Mouse (Mus musculus) ZHBTc4 (cell line): ENCODE data around the gene Tbc1d9.
"Not testable (repeated sequence)": the region's sequence is repeated elsewhere in the genome, so short reads cannot be mapped to it uniquely, and the experiment has no call there.

Experiments
- DNase-seq: peaks from one replicate; pipeline ENCODE4 v3.0.0-alpha.2; 2011; ENCODE audit warnings: low read depth, low spot score

The Tbc1d9 gene

GRCm38 (mm10) chr8:83224754-83225416 is 59.7 kb downstream of the Tbc1d9 start:
- no peak for DNase-seq

DNA sequence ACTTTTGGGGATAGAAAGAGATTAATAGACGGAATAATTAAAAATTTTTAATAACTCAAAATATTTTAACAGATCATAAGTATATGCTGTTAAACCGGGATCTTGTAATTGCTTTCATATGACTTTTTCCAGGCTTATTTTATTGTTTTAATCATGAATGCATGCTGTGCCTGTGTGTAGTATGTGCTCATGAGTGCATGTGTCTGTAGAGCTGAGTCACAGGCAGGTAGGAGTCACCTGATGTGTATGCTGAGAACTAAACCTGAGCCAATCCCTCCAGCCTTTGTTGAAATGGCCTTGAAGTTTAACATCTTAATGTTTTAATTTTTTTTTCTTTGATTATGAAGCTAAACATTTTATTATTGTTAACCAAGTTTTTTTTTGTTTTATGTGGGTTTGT is 60.4 kb downstream of the Tbc1d9 start:
- DNase-seq = no peak

DNA sequence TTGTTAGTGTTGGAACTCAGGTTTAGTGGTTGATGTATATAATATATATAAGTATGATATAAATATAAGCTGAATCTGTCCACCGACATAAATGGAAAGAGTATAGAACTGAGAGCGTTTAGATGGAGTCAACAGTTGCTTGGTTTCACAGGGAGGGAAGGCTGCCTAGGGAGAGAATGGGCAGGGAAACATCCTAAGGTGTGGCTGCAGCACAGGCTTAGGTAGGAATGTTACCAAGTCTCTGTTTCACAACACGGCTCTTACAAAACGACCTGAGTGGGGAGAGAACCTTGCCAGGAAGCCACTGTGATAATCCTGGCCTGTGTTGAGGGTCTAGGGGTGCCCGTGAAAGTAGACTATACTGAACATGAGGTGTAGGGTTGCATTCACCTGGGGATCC is 62.2 kb downstream of the Tbc1d9 start:
- DNase-seq = no peak

- no peak for DNase-seq
Measured at GRCm38 (mm10) chr8:83233099-83233498, 67.9 kb downstream of the Tbc1d9 start.

DNA sequence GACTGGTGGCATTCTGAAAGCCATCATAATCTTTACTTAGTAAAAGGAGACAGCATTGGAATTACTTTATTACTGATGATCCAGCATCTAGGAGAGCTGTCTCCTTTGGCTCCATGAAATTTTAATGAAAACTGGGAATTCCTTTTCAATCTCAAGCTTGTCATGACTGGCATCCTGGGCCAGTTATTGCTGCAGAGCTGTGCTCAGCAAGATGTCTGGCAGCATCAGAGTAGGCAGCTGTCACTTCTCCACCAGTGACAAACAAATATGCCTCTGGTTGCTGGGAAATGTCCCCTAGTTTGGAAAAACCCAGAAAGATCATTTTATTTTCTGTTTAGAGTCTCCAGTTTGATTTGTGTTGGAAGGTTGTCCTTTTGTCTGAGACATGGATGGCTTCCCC is 74.2 kb downstream of the Tbc1d9 start:
- DNase-seq = no peak

- no peak for DNase-seq
Measured at GRCm38 (mm10) chr8:83244151-83244550, 79.0 kb downstream of the Tbc1d9 start.

GRCm38 (mm10) chr8:83250858-83251257 is 85.7 kb downstream of the Tbc1d9 start:
- no peak for DNase-seq

GRCm38 (mm10) chr8:83251362-83252246 is 86.5 kb downstream of the Tbc1d9 start:
- no peak for DNase-seq

DNA sequence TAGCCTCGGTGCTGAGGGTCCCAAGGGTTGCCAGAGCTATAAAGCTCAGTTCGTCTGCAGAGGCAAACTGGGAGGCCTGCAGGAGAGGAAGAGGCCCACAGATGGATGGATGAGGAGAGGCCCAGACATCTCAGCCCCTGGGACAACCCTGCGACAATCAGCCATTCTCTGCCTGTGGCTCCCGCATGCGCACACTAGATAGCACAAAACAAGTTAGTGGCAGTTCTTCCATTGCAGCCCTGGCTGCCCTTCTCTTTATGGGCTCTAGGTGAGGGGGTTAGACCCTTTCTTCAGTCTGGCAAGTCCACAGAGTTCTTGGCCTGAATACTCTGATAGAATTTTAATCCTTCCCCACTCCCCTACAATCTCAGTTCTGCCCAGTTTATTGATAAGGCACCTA is 87.6 kb downstream of the Tbc1d9 start:
- DNase-seq = no peak

DNA sequence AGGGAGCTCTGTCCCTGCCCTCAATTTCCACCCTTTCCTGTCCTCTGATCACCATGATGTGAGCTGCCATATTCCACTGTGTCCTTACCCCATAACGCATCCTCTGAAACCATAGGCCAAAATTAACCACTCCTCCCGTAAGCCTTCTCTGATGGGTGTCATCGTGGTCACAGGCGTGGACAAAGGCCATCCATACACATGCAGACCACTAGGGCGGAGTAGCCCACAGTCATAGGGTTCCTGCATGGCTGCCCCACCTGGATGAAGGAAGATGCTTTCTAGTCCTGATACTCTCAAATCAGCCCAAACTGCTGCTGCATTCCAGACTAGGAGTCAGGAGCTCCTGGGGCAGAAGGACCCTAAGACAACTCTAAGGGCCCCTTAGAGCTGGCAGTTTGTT is 92.5 kb downstream of the Tbc1d9 start:
- DNase-seq = peak; percentile 77

- peak; percentile 88 for DNase-seq
Measured at GRCm38 (mm10) chr8:83260418-83261215, 95.5 kb downstream of the Tbc1d9 start.

DNA sequence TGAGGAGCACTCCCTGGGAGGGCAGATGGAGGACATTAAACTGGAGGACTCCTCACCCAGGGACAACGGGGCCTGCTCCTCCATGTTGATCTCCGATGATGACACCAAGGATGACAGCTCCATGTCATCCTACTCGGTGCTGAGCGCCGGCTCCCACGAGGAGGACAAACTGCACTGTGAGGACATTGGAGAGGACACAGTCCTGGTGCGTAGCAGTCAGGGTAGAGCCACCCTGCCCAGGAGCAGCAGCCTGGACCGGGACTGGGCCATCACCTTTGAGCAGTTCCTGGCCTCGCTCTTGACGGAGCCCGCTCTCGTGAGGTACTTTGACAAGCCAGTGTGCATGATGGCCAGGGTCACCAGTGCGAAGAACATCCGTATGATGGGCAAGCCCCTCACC is 106.0 kb downstream of the Tbc1d9 start:
- no peak for DNase-seq

GRCm38 (mm10) chr8:83272464-83272863 is 107.3 kb downstream of the Tbc1d9 start:
- peak; percentile 12 for DNase-seq

GRCm38 (mm10) chr8:83274470-83274869 is 109.3 kb downstream of the Tbc1d9 start:
- DNase-seq = no peak

GRCm38 (mm10) chr8:83278431-83278830 is 113.3 kb downstream of the Tbc1d9 start:
- DNase-seq = no peak

DNA sequence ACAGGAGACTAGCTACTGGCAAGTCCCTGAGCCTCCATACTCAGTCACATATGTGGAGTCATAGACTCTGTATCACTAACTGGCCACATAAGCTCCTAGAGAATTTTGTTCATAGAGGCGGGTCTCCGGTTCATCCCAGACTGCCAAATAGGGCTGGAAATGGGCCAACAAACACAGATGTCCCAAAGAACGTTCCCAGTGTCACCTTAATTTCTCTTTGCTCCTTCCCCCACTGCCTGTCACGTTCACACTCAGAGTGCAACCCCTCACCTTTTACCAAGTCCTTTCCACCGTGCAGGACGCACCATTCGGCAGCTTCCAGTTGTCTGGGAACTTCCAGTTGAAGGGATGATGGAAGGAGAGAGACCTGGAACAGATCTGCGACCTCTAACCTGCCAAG is 120.2 kb downstream of the Tbc1d9 start:
- no peak for DNase-seq

- peak; percentile 39 for DNase-seq
Measured at GRCm38 (mm10) chr8:83290176-83290575, 125.0 kb downstream of the Tbc1d9 start, which contains the start of gene Ucp1. Ucp1 (plus strand) TSS chr8:83290352.

DNA sequence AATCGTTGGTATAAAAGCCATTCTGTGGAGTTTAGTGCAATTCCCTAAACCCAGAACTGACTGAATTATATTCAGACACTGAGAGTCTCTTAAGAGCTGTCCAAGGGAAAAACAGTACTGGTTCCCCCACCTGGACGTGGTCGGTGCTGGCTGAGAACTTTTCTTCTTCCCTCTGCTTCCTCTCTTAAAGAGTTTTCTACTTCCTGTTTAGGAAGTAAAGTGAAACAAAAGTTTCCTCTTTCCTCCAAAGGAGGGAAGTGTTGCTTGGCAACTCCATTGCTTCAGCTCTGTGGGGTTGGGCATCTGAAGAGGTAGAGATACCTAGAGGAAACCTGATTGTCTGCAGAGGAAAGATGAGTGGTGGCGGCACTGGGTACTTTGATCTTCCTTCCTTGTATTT is 132.2 kb downstream of the Tbc1d9 start:
- DNase-seq = no peak

DNA sequence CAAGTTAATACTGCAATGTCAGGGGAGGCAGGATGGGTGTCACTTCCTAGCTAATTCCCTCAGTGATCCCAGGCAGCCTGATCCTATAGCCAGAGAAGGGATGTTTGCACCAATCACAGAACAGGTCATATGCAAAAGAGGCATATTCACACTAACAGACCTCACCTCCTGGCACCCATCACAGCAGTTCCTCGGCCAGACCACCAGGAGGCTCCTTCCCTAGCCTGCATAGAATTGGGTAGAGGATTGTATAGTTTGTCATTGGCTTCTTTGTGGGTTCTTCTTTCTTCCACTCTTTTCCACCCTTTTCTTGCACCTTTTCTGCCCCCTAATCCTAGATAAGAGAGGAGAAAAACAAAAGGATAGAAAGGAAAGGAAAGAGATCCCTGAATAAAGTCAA is 135.0 kb downstream of the Tbc1d9 start:
- DNase-seq = peak; percentile 69

- peak; percentile 47 for DNase-seq
Measured at GRCm38 (mm10) chr8:83304946-83305345, 139.8 kb downstream of the Tbc1d9 start.

DNA sequence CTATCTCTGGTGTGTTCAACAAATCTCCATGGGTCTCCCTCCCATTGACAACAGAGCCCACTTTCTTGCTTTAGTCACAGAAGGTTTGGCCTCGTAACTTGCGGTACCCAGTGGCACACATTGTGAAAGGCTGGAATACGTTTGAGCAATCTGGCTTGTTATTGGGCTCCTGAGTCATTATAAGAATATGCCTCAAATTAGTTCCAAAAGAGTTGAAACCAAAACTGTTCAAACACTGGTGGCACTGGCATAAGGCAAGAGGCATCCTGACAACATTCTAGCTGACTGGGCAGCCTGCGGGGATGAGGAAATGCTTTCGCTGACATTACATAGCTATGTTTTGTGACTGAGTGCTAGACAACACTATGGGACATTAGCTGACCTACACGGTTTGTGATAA is 144.7 kb downstream of the Tbc1d9 start:
- no peak for DNase-seq

DNA sequence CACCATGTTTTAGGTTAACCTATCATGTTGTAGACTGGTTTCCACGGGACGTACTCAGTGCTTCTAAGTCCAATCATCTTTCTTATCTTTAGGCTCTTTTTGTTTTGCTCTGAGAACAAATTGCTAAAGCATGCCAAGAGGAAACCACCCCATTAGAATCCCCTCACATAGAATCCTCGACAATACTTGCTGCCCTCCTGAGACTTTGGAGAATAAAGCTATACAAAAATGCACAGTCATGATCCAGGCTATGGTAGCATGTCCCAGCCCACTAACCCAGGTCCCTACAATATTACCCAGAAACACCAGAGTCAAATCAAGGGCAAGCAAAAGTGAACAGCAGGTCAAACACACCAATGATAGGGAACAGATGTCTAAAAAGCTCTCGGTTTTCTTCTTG is 149.9 kb downstream of the Tbc1d9 start:
- not testable (repeated sequence) for DNase-seq
